Mouse (Mus musculus): ENCODE results near the gene Med13l. TPM values are rescaled to one million over a fixed set of nuclear protein-coding genes. Genes with fewer than 3 reads are reported as not detected.

Gene Med13l
- polyA plus RNA-seq (2015; fragmentation: Nextera tagmentation; extraction: Ambion mirVana) = 8.5 and 10.2 TPM in 2 replicates

GRCm38 (mm10) chr5:118560385-118561085 is at the start of gene Med13l:
Med13l (plus strand) TSS chr5:118560679.
- Histone ChIP-seq H3K36me3 (no peaks in the 10 kb centered on the region), H3K9me3 (replicated peaks) (no peaks in the 10 kb centered on the region), H3K4me2 (peak within 1 kb of the TSS; percentile 87), H3K27me3 (peaks cover 25% of the 10 kb centered on the region), H3K4me3 (replicated peaks) (peak within 1 kb of the TSS; percentile 83), H3K27ac (peak within 1 kb of the TSS; percentile 90), H3K9ac (peak within 1 kb of the TSS; percentile 87), H3K4me1 (peaks cover 43% of the 10 kb centered on the region)
- ATAC-seq (replicated peaks; ENCODE audit: low FRiP score) = peak; percentile 85
- WGBS = 0% methylated on average over 55 of the region's 120 CpGs

DNA sequence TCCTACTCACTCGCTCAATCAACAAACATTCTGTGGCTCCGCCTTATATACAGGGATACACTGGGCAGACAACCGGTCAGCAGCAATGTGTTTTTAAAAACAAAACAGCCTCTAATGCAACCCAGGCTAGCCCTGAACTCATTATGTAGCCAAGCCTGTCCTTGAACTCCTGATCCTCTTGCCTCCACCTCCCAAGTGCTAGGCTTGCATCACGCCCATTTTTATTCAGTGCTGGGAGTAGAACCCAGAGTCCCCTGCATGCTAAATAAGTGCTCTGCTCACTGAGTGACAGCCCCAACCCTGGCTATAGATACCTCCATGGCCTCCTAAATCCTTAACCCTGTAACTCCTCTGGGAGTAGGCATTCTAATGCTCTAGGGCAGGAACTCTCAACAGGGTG is 49.5 kb upstream of the Med13l start:
- H3K9me3 ChIP-seq (replicated peaks) = no peaks in the 10 kb centered on the region
- WGBS = 93% methylated on average over 4 of the region's 4 CpGs
- H3K27me3 ChIP-seq = peaks cover 18% of the 10 kb centered on the region
- H3K27ac ChIP-seq = no peak overlapping the region
- H3K4me3 ChIP-seq (replicated peaks) = no peak overlapping the region
- no peaks in the 10 kb centered on the region for H3K36me3 ChIP-seq
- H3K4me2 ChIP-seq = no peak overlapping the region
- no peak overlapping the region for H3K9ac ChIP-seq
- H3K4me1 ChIP-seq = peaks cover 33% of the 10 kb centered on the region
- no peak for ATAC-seq (replicated peaks; ENCODE audit: low FRiP score)

DNA sequence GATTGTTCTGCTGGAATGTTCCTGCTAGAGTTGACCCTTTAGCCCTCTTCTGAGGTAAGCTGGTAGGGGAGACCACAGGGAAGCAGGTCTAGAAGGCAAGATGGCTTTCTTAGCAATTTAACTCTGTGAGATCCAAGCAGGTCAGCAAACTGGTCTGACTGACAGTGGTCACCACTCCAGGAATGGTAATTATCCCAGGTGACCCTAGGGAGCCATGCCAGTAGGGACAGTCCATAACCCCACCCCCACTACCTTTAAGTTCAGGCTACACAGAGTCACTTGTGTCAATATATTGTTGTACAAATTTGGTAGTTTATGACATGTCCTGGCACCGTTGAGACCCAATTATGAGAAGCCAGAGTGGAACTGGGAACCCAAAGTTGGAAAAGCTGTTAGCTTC is 47.5 kb upstream of the Med13l start:
- H3K27ac ChIP-seq = no peak overlapping the region
- peaks cover 47% of the 10 kb centered on the region for H3K4me1 ChIP-seq
- 55% methylated on average over 1 of the region's 1 CpGs for WGBS
- H3K27me3 ChIP-seq = peaks cover 22% of the 10 kb centered on the region
- H3K4me2 ChIP-seq = no peak overlapping the region
- no peak for ATAC-seq (replicated peaks; ENCODE audit: low FRiP score)
- H3K9ac ChIP-seq = no peak overlapping the region
- H3K4me3 ChIP-seq (replicated peaks) = no peak overlapping the region
- H3K36me3 ChIP-seq = no peaks in the 10 kb centered on the region
- no peaks in the 10 kb centered on the region for H3K9me3 ChIP-seq (replicated peaks)

- Histone ChIP-seq H3K36me3 (no peaks in the 10 kb centered on the region), H3K27ac (0 out of 2 replicates have a peak overlapping the region, but pooled peaks have one; percentile 1), H3K4me1 (peaks cover 52% of the 10 kb centered on the region), H3K27me3 (peaks cover 22% of the 10 kb centered on the region), H3K9ac (no peak overlapping the region), H3K4me2 (peak overlapping the region; percentile 67), H3K9me3 (replicated peaks) (no peaks in the 10 kb centered on the region), H3K4me3 (replicated peaks) (peak overlapping the region; percentile 40)
- 4% methylated on average over 43 of the region's 43 CpGs for WGBS
- no peak for ATAC-seq (replicated peaks; ENCODE audit: low FRiP score)
Measured at GRCm38 (mm10) chr5:118513629-118514526, 46.6 kb upstream of the Med13l start.

GRCm38 (mm10) chr5:118514527-118514831 is 46.0 kb upstream of the Med13l start:
- H3K27ac ChIP-seq = peak overlapping the region; percentile 1; the same call in 1 of the 2 replicates
- no peaks in the 10 kb centered on the region for H3K36me3 ChIP-seq
- H3K9ac ChIP-seq = no peak overlapping the region
- H3K4me3 ChIP-seq (replicated peaks) = peak overlapping the region; percentile 40
- H3K4me1 ChIP-seq = peaks cover 54% of the 10 kb centered on the region
- ATAC-seq (replicated peaks; ENCODE audit: low FRiP score) = no peak
- H3K4me2 ChIP-seq = peak overlapping the region; percentile 67
- WGBS = 19% methylated on average over 9 of the region's 9 CpGs
- H3K27me3 ChIP-seq = peaks cover 22% of the 10 kb centered on the region
- no peaks in the 10 kb centered on the region for H3K9me3 ChIP-seq (replicated peaks)

GRCm38 (mm10) chr5:118514842-118515241 is 45.6 kb upstream of the Med13l start:
- Histone ChIP-seq H3K9ac (no peak overlapping the region), H3K27ac (peak overlapping the region; percentile 29; the same call in 1 of the 2 replicates), H3K4me1 (peaks cover 54% of the 10 kb centered on the region), H3K27me3 (peaks cover 22% of the 10 kb centered on the region), H3K4me3 (replicated peaks) (peak overlapping the region; percentile 40; the same call in 1 of the 2 replicates), H3K4me2 (peak overlapping the region; percentile 67), H3K9me3 (replicated peaks) (no peaks in the 10 kb centered on the region), H3K36me3 (no peaks in the 10 kb centered on the region)
- peak; percentile 34; the same call in 1 of the 2 replicates for ATAC-seq (replicated peaks; ENCODE audit: low FRiP score)
- 38% methylated on average over 5 of the region's 5 CpGs for WGBS

GRCm38 (mm10) chr5:118515280-118515721 is 45.2 kb upstream of the Med13l start:
- WGBS = 18% methylated on average over 11 of the region's 11 CpGs
- Histone ChIP-seq H3K27ac (peak overlapping the region; percentile 29; the same call in 1 of the 2 replicates), H3K36me3 (no peaks in the 10 kb centered on the region), H3K4me1 (peaks cover 54% of the 10 kb centered on the region), H3K9me3 (replicated peaks) (no peaks in the 10 kb centered on the region), H3K27me3 (peaks cover 22% of the 10 kb centered on the region), H3K4me3 (replicated peaks) (no peak overlapping the region), H3K4me2 (0 out of 2 replicates have a peak overlapping the region, but pooled peaks have one; percentile 24), H3K9ac (no peak overlapping the region)
- ATAC-seq (replicated peaks; ENCODE audit: low FRiP score) = peak; percentile 38; the same call in 1 of the 2 replicates

GRCm38 (mm10) chr5:118516066-118516465 is 44.4 kb upstream of the Med13l start:
- H3K9me3 ChIP-seq (replicated peaks) = no peaks in the 10 kb centered on the region
- H3K36me3 ChIP-seq = no peaks in the 10 kb centered on the region
- H3K27me3 ChIP-seq = peaks cover 22% of the 10 kb centered on the region
- H3K4me1 ChIP-seq = peaks cover 54% of the 10 kb centered on the region
- WGBS = 82% methylated on average over 6 of the region's 6 CpGs
- no peak overlapping the region for H3K4me2 ChIP-seq
- no peak overlapping the region for H3K27ac ChIP-seq
- no peak overlapping the region for H3K4me3 ChIP-seq (replicated peaks)
- no peak for ATAC-seq (replicated peaks; ENCODE audit: low FRiP score)
- H3K9ac ChIP-seq = no peak overlapping the region

DNA sequence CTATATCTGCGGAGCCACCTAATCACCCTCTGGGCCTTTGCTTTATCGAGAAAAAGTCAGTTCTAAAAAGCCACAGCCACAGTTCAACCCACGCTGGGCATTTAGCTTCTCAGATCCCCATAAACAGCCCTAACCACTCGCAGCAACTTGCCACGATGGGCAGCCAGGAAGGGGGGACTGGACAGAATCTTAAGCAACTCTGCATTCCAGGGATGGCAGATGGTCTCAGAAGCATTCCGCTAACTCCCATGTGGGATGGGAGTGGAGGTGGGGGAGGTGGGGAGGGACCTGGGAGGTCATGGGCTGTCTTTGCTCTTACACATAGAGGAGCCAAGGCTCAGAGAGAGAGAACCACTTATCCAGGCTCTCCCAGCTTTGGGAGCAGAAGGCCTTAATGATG is 44.0 kb upstream of the Med13l start:
- Histone ChIP-seq H3K4me1 (peaks cover 54% of the 10 kb centered on the region), H3K9me3 (replicated peaks) (no peaks in the 10 kb centered on the region), H3K4me3 (replicated peaks) (no peak overlapping the region), H3K9ac (no peak overlapping the region), H3K4me2 (no peak overlapping the region), H3K27me3 (peaks cover 22% of the 10 kb centered on the region), H3K36me3 (no peaks in the 10 kb centered on the region), H3K27ac (no peak overlapping the region)
- 41% methylated on average over 6 of the region's 6 CpGs for WGBS
- ATAC-seq (replicated peaks; ENCODE audit: low FRiP score) = no peak

GRCm38 (mm10) chr5:118520457-118520856 is 40.0 kb upstream of the Med13l start:
- Histone ChIP-seq H3K9me3 (replicated peaks) (no peaks in the 10 kb centered on the region), H3K27me3 (0 out of 2 replicates have a peak, but pooled peaks cover 8% of the 10 kb centered on the region), H3K4me3 (replicated peaks) (no peak overlapping the region), H3K9ac (no peak overlapping the region), H3K36me3 (no peaks in the 10 kb centered on the region), H3K4me1 (peaks cover 26% of the 10 kb centered on the region), H3K27ac (no peak overlapping the region), H3K4me2 (no peak overlapping the region)
- ATAC-seq (replicated peaks; ENCODE audit: low FRiP score) = no peak
- WGBS = 88% methylated on average over 3 of the region's 3 CpGs

DNA sequence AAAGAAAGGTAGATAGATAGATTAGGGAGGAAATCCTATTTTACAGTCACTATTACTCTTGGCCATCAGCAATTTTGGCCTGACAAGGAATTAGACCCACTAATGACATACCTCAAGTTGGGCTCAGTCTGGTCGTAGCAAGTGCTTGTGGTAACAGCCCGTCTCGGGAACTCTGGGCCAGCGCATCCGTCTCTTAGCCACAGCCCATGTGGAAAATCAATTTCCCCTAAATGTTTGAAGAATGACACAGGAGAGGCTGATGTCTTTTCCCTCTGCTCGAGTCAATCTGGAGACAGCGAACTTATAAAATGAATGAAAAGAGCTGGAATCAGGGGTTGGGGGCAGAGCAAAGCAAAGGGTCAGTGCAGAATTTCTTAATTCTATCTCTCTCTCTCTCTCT is 36.1 kb upstream of the Med13l start:
- no peaks in the 10 kb centered on the region for H3K27me3 ChIP-seq
- 64% methylated on average over 7 of the region's 7 CpGs for WGBS
- H3K4me2 ChIP-seq = no peak overlapping the region
- H3K4me3 ChIP-seq (replicated peaks) = no peak overlapping the region
- no peaks in the 10 kb centered on the region for H3K9me3 ChIP-seq (replicated peaks)
- H3K4me1 ChIP-seq = no peaks in the 10 kb centered on the region
- H3K36me3 ChIP-seq = no peaks in the 10 kb centered on the region
- no peak overlapping the region for H3K27ac ChIP-seq
- no peak overlapping the region for H3K9ac ChIP-seq
- ATAC-seq (replicated peaks; ENCODE audit: low FRiP score) = no peak

- 80% methylated on average over 6 of the region's 6 CpGs for WGBS
- no peak overlapping the region for H3K27ac ChIP-seq
- no peak overlapping the region for H3K4me3 ChIP-seq (replicated peaks)
- no peaks in the 10 kb centered on the region for H3K9me3 ChIP-seq (replicated peaks)
- no peak overlapping the region for H3K9ac ChIP-seq
- no peak overlapping the region for H3K4me2 ChIP-seq
- H3K27me3 ChIP-seq = no peaks in the 10 kb centered on the region
- no peaks in the 10 kb centered on the region for H3K4me1 ChIP-seq
- no peaks in the 10 kb centered on the region for H3K36me3 ChIP-seq
- no peak for ATAC-seq (replicated peaks; ENCODE audit: low FRiP score)
Measured at GRCm38 (mm10) chr5:118525634-118526033, 34.8 kb upstream of the Med13l start.

All from kidney, embryonic 15.5 days (tissue).